ENCODE assay signal across 12 mouse cellular contexts in genomic region chr4:107138948-107139835, GRCm38 (mm10). TPM values are rescaled to one million over a fixed set of nuclear protein-coding genes. Genes with fewer than 3 reads are reported as not detected.
DNase-seq lines count a peak whose midpoint lies in the region; ATAC-seq and TF ChIP-seq lines count a peak whose summit lies in the region.
"Had no signal": no experiment of that assay in that cellular context is flagged by ENCODE, and none has a peak within 500 bp of the region (broad histone marks: within the 10 kb centered on the region; RNA-seq: fewer than 3 reads in every experiment).

No protein-coding gene starts in this region.

- H3K27ac ChIP-seq in kidney, postnatal 0 days, result no peak overlapping the region; the same call in 1 of the 2 replicates
- peak overlapping the region; percentile 79 for H3K27ac ChIP-seq in forebrain, embryonic 12.5 days
- peak overlapping the region; percentile 89 for H3K27ac ChIP-seq in limb, embryonic 11.5 days (replicated peaks; ENCODE audit: low read depth, low read length)

- no peak overlapping the region for H3K9ac ChIP-seq in kidney, postnatal 0 days (ENCODE audit: low read depth, low read length)
- H3K9ac ChIP-seq in forebrain, embryonic 12.5 days, result no peak overlapping the region; the same call in 1 of the 2 replicates
- 0 out of 2 replicates have a peak overlapping the region, but pooled peaks have one; percentile 1 for H3K9ac ChIP-seq in limb, embryonic 11.5 days (ENCODE audit: low read length)
- H3K9ac ChIP-seq: embryonic facial prominence, embryonic 12.5 days; liver, postnatal 0 days had no signal

- 0 out of 2 replicates have a peak, but pooled peaks have one; percentile 5 for ATAC-seq in kidney, postnatal 0 days (replicated peaks; ENCODE audit: low FRiP score, low read depth)
- peak; percentile 57 for ATAC-seq in forebrain, embryonic 12.5 days (ENCODE audit: low FRiP score)
- ATAC-seq in limb, embryonic 11.5 days (ENCODE audit: insufficient number of reproducible peaks, low FRiP score, low TSS enrichment, low read depth), result no peak
- ATAC-seq: liver, postnatal 0 days had no signal

- H3K27me3 ChIP-seq in kidney, postnatal 0 days (ENCODE audit: insufficient read depth, low read length), result no peaks in the 10 kb centered on the region
- H3K27me3 ChIP-seq in forebrain, embryonic 12.5 days, result peaks cover 14% of the 10 kb centered on the region; the same call in 1 of the 2 replicates
- no peaks in the 10 kb centered on the region for H3K27me3 ChIP-seq in limb, embryonic 11.5 days (ENCODE audit: control insufficient read depth, insufficient read depth, low read length)
- H3K27me3 ChIP-seq: embryonic facial prominence, embryonic 12.5 days had no signal

- peaks cover 32% of the 10 kb centered on the region for H3K4me1 ChIP-seq in kidney, postnatal 0 days (replicated peaks; ENCODE audit: insufficient read depth, low read length)
- H3K4me1 ChIP-seq in forebrain, embryonic 12.5 days, result peaks cover 55% of the 10 kb centered on the region
- H3K4me1 ChIP-seq in limb, embryonic 11.5 days (ENCODE audit: control insufficient read depth, insufficient read depth, low read length), result peaks cover 64% of the 10 kb centered on the region

- TF ChIP-seq CTCF in kidney, postnatal 0 days (IDR thresholded peaks at IDR 0.05; ENCODE audit: low read depth), result no peak

- no peaks in the 10 kb centered on the region; the same call in 1 of the 2 replicates for H3K36me3 ChIP-seq in kidney, postnatal 0 days (ENCODE audit: insufficient read depth, low read length)
- H3K36me3 ChIP-seq in forebrain, embryonic 12.5 days (replicated peaks), result peaks cover 6% of the 10 kb centered on the region
- no peaks in the 10 kb centered on the region for H3K36me3 ChIP-seq in limb, embryonic 11.5 days (ENCODE audit: control insufficient read depth, insufficient read depth, low read length)

- H3K4me2 ChIP-seq in kidney, postnatal 0 days (ENCODE audit: low read length), result no peak overlapping the region
- H3K4me2 ChIP-seq in forebrain, embryonic 12.5 days, result peak overlapping the region; percentile 30
- peak overlapping the region; percentile 16; the same call in 1 of the 2 replicates for H3K4me2 ChIP-seq in limb, embryonic 11.5 days (ENCODE audit: low read depth, severe bottlenecking)
- H3K4me2 ChIP-seq: embryonic facial prominence, embryonic 12.5 days had no signal

- DNase-seq in kidney, postnatal 0 days (ENCODE audit: low spot score), result no peak
- no peak for DNase-seq in kidney, adult 8-10 months
- DNase-seq in limb, embryonic 11.5 days (ENCODE audit: low spot score), result peak; percentile 60
- peak; percentile 24 for DNase-seq in retina, embryonic 14.5 days (ENCODE audit: low spot score)
- no peak for DNase-seq in thymus, postnatal 0 days (ENCODE audit: low spot score)
- DNase-seq in gastrocnemius, postnatal 4 days (ENCODE audit: low spot score in 2 of 2), result no peak
- DNase-seq: gastrocnemius, postnatal 25 days; layer of hippocampus, postnatal 36 days; liver, postnatal 0 days had no signal

- H3K9me3 ChIP-seq in kidney, postnatal 0 days (replicated peaks; ENCODE audit: low read length), result no peaks in the 10 kb centered on the region
- H3K9me3 ChIP-seq in forebrain, embryonic 12.5 days, result no peaks in the 10 kb centered on the region
- no peaks in the 10 kb centered on the region for H3K9me3 ChIP-seq in limb, embryonic 11.5 days (ENCODE audit: control insufficient read depth, low read length)
- H3K9me3 ChIP-seq: embryonic facial prominence, embryonic 12.5 days had no signal

- no peak overlapping the region for H3K4me3 ChIP-seq in kidney, postnatal 0 days (replicated peaks; ENCODE audit: low read depth, low read length)
- no peak overlapping the region for H3K4me3 ChIP-seq in forebrain, embryonic 12.5 days (replicated peaks)
- no peak overlapping the region for H3K4me3 ChIP-seq in limb, embryonic 11.5 days (ENCODE audit: low read depth, low read length)
- H3K4me3 ChIP-seq: embryonic facial prominence, embryonic 12.5 days had no signal

- WGBS in kidney, postnatal 0 days, result 50% methylated on average over 37 of the region's 37 CpGs
- WGBS in forebrain, embryonic 12.5 days, result 16% methylated on average over 37 of the region's 37 CpGs
- WGBS in limb, embryonic 11.5 days, result 15% methylated on average over 37 of the region's 37 CpGs

RNA-seq across cellular contexts. Expression of gene Tmem59, which starts 39.0 kb away (rescaled TPM):
- polyA plus RNA-seq in kidney, postnatal 0 days (2015; fragmentation: Nextera tagmentation; extraction: Ambion mirVana), result 708 and 709 TPM in 2 replicates
- 289 and 296 TPM in 2 replicates for polyA plus RNA-seq in forebrain, embryonic 12.5 days (2016; fragmentation: Nextera tagmentation; extraction: Ambion mirVana)
- 295 TPM in 2 replicates for polyA plus RNA-seq in limb, embryonic 11.5 days (2014; fragmentation: Nextera tagmentation; extraction: Ambion mirVana)
- 373 and 377 TPM in 2 replicates for polyA plus RNA-seq in thymus, postnatal 0 days (2015; fragmentation: Nextera tagmentation; extraction: Ambion mirVana)
- 100 to 1,000 TPM; 142 to 149 TPM for total RNA-seq in gastrocnemius, postnatal 4 days (2021)

RNA-seq across cellular contexts. Expression of gene Tceanc2, which starts 39.7 kb away (rescaled TPM):
- 24.1 and 37.4 TPM in 2 replicates for polyA plus RNA-seq in kidney, postnatal 0 days (2015; fragmentation: Nextera tagmentation; extraction: Ambion mirVana)
- 22.1 and 26.5 TPM in 2 replicates for polyA plus RNA-seq in forebrain, embryonic 12.5 days (2016; fragmentation: Nextera tagmentation; extraction: Ambion mirVana)
- 19.1 and 20.3 TPM in 2 replicates for polyA plus RNA-seq in limb, embryonic 11.5 days (2014; fragmentation: Nextera tagmentation; extraction: Ambion mirVana)
- polyA plus RNA-seq in thymus, postnatal 0 days (2015; fragmentation: Nextera tagmentation; extraction: Ambion mirVana), result 48.4 and 67.1 TPM in 2 replicates
- total RNA-seq in gastrocnemius, postnatal 4 days (2021), result 10 to 100 TPM; 17.8 to 21.4 TPM

RNA-seq across cellular contexts. Expression of gene Cdcp2, which starts 42.5 kb away (rescaled TPM):
- 0.09 and 0.10 TPM in 2 replicates for polyA plus RNA-seq in kidney, postnatal 0 days (2015; fragmentation: Nextera tagmentation; extraction: Ambion mirVana)
- not detected in 2 replicates for polyA plus RNA-seq in forebrain, embryonic 12.5 days (2016; fragmentation: Nextera tagmentation; extraction: Ambion mirVana)
- polyA plus RNA-seq in limb, embryonic 11.5 days (2014; fragmentation: Nextera tagmentation; extraction: Ambion mirVana), result not detected in 2 replicates
- not detected in 2 replicates for polyA plus RNA-seq in thymus, postnatal 0 days (2015; fragmentation: Nextera tagmentation; extraction: Ambion mirVana)
- total RNA-seq in gastrocnemius, postnatal 4 days (2021), result not detected
- total RNA-seq: gastrocnemius, postnatal 25 days; layer of hippocampus, postnatal 36 days; megakaryocyte-erythroid progenitor cell, adult 5-6 weeks had no signal
- polyA plus RNA-seq: liver, postnatal 0 days had no signal

Comparison
In these comparisons a context has a peak if more than half of its experiments do, and no peak if none do; other contexts are left out.
1. DNase-seq: peak in limb, embryonic 11.5 days (single experiment) and retina, embryonic 14.5 days (single experiment); none in kidney, postnatal 0 days (single experiment), kidney, adult 8-10 months (0 of 2), thymus, postnatal 0 days (single experiment) and gastrocnemius, postnatal 4 days (0 of 2).